Mouse (Mus musculus): ENCODE data around the gene Btg3.
A peak's percentile ranks its signal among the peaks of the same experiment; 100 is the strongest.
"Not testable (repeated sequence)": the region's sequence is repeated elsewhere in the genome, so short reads cannot be mapped to it uniquely, and the experiment has no call there.

Gene Btg3

DNA sequence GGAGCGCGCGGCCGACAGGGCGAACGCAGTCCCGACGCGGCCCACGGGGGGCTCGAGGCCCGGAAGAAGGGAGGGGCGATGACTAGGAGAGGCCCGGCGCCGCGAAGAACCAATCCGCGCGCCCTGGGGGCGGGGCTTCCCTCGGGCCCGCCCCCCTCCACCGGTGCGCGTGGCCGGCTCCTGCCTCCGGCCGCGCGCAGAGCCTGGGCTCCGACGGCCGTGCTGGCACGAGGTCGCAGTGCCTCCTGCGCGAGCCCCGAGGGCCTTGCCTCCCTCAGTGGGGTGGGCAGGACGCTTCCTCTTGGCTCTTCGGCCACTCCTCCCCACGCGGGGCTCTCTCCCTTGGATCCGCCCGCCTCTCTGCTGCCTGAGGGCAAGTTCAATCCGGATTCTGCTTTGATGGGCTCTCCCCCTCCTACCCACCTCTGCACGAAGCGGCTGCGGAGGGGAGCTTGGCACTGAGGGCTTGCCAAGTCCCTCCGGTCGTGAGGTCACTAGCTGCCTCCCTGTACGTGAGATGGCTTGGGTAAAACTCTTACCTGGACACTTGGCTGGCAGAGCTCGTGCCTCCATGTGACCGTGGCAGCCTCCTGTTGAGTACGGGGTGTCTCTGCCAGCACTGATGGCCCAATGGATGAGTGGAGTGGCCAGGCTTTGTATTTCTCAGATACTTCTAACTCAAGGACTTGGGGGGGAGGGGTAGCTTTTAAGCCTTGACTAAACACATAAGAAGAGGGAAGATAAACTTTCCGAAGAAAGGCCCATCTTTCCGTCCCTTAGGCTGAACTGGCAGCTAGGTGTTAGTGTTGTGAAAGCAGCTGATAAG is at the start of gene Btg3:
Btg3 (minus strand) TSS at position 448 of the 826 bp plus-strand sequence.
- peak; percentile 86 to 89 for DNase-seq (ENCODE audit: low spot score in 2 of 2)

DNA sequence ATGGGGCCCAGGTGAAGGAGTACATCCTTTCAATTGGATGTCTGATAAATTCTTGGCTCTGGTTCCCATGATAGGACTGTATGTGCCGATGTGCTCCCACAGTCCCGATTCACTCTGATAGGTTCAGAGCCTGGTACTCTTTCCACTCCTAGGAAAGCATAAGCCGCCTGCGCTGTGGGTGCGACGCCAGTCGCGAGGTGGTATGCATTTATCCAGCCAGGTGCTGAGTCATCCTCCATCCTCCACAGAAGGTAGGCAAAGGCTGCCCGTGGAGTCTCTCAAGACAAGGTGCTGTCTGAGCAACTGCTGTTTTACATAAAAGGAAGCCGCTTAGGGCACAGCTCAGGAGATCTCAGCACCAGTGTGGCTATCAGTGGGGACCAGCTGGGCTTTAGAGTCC is 40.7 kb upstream of the Btg3 start:
- no peak for DNase-seq (ENCODE audit: low spot score in 2 of 2)

DNA sequence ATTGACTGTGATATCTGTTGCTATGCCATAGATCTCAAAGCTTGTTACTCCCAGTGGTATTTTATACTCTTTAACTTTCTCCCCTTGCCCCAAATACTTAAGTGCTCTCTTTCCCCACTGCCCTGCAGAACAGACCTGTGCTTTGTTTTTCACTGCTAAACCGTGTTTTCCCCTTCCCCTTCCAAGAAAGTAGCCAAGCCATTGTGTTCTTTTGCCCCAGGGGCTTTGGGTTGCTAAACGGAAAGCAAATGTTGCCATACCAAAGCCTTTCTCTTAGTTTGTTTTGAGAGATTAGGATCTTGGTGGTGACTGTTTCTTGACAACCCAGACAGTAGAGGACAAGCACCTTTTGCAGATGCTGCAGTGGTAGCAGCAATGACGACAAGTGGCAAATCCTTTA is 39.5 kb upstream of the Btg3 start:
- DNase-seq (ENCODE audit: low spot score in 2 of 2): no peak

DNA sequence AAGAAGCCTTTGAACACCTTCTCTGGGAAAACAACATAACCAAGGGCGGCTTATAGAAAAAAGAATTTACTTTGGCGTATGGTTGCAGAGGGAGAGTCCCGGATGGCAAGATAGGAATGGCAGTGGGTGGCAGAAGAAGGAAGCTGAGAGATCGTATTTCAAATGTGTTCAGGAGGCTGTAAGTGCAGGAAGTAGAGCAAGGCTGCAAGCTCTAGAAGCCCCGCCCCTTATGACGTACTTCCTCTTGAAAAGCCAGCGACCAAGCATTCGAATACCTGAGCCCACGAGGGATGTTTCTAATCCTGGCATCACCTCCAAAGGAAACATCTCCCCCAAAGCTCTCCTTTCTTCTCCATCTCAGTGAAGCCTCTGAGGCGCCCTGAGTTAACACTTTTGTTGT is 33.0 kb upstream of the Btg3 start:
- no peak for DNase-seq (ENCODE audit: low spot score in 2 of 2)

DNA sequence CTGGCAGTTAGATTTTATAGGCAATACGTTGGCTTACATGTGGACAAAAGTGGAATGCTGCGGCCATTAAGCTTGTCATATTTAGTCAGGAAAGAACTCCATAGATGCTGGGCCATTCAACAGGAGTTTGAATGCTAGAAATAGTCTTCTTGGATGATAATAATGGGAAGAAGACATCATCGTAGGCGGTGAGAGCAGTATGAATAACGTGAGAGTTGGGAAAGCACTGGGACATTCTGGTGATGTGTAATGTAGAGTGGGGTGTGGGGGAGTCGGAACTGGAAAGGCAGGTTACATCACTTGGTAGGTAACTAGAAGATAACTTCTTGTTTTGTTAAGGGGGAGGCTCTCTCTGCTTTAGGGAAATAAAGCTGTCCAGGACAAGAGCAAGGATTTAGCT is 30.9 kb upstream of the Btg3 start:
- DNase-seq (ENCODE audit: low spot score in 2 of 2): no peak

DNA sequence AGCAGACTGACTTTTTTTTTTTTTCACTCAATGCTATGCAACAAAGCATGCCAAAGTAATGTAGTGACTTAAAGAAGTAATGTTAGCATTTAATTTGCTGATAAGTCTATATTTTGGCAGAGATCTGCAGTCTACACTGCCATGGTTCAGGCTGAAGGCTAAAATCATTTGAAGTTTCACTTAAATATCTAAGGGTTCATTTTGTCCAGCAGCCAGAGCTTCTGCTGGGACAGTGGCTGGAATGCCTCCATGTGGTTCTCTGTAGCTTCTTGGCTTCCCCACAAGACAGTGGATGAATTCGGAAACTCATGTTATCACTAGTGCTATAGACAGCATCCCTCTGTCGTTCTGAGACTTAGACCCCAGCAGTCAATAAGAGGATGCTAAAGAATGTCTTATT is 29.7 kb upstream of the Btg3 start:
- DNase-seq (ENCODE audit: low spot score in 2 of 2): no peak

DNA sequence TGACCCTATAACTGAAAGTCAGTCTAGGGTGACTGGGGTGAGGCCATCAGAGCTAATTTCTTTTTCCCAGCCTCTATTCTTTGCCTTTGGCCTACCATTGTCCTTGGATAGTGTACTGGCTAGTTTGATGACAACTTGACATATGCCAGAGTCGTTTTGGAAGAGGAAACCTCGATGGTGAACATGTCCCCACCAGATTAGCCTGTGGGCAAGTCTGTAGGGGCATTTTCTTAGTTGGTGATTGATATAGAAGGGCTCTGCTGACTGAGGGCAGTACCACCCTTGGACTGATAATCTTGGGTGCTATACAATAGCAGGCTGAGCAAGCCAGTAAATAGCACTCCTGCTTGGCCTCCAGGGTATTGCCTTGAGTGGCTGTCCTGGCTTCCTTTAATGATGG is 25.3 kb upstream of the Btg3 start:
- no peak for DNase-seq (ENCODE audit: low spot score in 2 of 2)

DNA sequence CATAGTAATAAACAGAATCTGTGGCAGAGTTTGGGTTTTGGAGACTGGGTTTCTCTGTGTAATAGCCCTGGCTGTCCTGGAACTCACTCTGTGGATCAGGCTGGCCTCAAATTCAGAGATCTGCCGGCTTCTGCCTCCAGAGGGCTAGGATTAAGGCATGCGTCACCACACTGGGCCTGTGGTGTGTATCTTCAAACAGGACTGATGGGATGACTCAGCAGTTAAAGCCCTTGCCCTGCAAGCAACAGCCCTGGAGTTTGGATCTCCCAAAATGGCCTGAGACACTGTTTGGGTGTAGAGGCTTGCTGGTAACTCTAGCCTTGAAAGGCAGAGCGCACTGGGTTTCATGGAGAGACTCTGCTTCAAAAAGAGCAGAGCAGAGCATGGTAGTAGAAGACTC is 22.4 kb upstream of the Btg3 start:
- no peak for DNase-seq (ENCODE audit: low spot score in 2 of 2)

DNA sequence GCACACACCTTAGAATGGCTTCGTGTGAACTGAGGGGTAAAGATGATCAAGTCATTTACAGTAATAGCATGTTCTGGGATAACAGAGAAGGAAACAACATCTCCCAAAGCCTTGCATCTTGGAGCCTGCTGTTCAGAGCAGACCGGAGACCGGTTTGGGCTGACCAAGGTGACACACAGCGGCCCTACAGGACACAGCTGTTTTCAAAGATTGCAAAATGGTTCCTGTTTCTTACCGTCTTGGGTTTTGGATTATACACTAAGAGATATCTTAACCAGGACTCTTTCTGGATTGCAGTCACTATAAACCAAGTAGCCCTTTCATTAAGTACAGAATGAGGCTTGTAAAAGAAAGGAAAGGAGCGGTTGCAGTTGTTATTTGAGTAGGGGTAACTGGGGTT is 21.7 kb upstream of the Btg3 start:
- no peak for DNase-seq (ENCODE audit: low spot score in 2 of 2)

DNA sequence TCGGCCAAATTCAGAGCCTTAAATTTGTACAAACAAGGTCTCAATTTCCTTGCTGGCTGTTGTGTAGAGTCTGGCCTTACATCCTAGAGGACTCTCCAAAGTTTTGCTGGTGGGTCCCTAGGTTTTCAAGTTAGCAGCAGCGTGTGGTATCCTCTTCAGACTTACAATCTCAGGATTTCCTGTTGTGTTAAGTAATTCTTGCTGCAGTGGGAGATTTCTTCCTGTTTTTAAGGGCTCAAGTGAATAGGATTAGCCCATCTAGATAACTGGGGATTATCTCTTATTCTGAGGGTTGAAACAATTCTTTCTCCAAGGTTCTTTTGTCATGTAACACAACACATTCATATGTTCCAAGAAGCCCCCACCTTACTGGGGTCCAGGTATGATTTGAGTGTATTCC is 14.4 kb upstream of the Btg3 start:
- DNase-seq (ENCODE audit: low spot score in 2 of 2): no peak

DNA sequence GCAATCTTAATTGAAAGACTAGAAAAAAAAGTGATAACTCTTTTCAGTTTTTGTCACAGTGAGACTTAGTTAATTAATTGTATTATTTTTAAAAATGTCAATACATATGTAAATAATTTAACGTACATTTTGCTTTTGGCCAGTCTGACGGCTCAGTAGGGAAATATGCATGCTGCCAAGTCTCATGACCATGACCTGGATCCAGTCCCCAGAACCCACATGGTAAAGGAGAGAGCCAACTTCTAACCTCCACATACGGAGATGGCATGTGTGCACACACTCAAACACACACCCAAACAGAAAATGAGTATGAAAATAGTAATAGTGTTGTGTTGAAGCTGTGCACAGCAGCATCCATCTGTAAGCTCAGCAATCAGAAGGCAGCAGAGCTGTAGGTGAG is 13.0 kb upstream of the Btg3 start:
- no peak for DNase-seq (ENCODE audit: low spot score in 2 of 2)

DNA sequence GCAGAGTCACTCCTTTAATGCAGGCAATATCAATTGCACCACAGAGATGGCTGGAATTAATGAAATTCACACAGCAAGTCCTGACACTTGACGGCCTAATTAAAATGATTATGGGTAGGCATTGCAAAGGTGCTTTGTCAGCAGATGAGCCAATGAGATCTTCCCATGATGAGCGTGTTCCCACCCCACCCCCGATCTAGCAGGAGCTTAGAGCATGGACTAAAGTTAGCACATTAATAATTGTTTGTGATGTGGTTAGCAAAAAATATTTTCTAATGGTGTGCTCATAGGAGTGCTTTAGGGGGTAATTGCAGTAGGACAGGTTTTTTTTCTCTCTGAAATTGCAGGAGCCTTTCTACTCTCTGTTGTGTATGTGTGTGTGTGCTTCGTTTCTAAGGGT is 12.1 kb upstream of the Btg3 start:
- no peak for DNase-seq (ENCODE audit: low spot score in 2 of 2)

DNA sequence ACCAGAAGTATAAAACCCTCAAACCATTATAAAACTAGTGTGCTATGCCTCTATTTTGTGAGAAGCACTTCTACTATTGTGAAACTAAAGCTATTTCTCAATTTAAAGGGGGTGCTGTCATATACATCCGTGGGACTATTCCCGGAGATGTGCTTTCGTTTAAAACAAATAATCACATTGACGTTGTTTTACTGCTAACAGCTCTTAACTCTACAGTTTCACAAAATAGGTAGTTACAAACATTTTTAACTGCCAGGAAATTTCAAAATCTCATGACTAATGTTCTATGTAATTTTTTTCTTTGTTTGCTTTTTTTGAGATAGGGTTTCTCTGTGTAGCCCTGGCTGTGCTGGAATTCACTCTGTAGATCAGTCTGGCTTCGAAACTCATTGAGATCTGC is 1.5 kb upstream of the Btg3 start:
- DNase-seq (ENCODE audit: low spot score in 2 of 2): no peak

DNA sequence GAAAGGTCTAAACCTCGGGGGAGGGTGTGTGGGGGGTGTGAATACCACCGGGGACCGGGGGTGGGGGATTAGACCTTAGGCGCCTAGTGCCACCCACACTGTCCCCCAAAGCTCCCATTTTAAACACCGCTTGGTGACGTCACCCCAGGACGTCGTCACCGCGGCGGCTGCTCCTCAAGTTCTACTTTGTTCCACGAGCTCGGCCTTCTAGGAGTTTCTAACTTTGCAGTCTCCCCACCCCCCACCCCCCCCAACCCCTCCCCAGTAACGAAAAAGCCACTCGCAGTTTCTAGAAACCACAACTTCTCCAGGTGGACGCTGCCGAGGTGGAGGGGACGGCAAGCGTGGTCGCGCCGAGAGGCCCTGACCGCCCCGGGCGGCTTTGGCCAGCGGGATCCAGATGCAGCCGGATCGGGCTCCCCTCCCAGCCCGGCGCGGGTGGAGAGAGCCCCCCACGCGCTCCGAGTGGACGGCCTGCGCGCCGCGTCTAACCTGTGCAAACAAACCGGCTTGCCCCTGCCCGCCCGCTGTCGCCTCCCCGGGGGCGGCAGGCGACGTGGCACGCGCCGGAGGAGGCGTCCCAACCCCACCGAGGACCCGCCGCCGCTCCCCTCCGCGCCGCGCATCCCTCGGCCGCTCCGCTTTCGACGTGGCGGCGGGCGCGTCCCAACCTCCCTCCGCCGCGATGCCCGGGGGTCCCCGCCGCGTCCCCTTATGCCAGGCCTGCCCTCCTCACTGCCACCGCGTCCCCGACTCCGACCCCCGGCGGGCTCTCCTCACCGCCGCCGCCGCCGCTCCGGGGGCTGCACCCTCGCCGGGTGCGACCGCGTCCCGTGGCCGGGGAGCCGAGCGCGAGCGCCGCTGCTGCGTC is 936 bp downstream of the Btg3 start:
- peak; percentile 42 to 70 for DNase-seq (ENCODE audit: low spot score in 2 of 2)

DNA sequence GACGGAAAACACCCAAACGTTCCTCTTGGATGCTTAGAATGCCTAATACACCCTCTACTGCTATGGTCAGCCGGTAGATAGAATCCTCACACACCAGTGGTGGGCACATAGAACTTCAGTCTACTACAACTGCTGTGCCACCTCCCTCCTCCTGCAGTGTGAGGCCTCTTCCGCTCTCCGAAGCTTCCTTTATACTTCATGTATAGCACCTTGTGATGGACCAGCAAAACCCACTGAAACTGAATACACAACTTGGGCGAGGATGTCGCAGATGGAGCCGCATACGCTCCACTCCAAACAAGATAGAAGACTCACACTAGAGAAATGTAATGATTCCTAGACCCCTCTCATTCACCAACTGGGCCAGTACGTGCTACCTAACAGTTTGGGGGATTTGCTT is 1.8 kb downstream of the Btg3 start:
- no peak for DNase-seq (ENCODE audit: low spot score in 2 of 2)

DNA sequence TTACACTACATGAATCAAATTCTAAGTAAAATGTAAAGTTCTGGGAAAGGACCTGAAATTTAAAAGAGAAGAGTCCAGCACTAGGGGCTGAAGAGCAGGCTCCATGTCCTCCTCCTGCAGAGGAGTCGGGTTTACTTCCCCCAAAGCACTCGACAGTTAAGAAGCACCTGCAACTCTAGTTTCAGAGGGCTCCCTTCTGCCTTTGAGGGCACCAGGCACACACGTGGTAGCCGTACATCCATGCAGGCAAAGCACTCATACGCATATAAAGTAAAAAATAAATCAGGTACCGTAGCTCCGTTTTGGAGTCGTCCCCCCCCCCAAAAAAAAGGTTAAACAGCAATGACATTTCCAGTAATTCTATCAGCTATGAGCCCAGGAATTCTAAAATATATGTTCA is 3.2 kb downstream of the Btg3 start:
- no peak for DNase-seq (ENCODE audit: low spot score in 2 of 2)

DNA sequence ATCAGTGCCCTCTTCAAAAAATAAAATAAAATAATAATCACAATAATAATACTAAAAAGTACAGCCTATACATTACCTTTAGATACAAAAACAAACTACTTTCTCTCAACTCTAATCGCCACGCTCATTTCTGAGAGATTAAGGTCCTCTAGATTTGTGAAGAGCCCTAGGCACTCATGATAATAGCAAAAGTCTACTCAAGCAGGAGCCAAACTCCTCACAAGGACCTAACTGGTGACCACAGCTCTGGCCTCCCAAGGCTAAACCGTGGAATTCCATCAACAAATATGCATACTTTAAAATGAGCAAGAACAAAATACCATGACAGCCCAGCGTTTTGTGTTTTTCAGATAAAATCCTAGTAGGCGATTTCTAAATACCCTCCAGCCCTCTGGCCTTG is 4.2 kb downstream of the Btg3 start:
- no peak for DNase-seq (ENCODE audit: low spot score in 2 of 2)

DNA sequence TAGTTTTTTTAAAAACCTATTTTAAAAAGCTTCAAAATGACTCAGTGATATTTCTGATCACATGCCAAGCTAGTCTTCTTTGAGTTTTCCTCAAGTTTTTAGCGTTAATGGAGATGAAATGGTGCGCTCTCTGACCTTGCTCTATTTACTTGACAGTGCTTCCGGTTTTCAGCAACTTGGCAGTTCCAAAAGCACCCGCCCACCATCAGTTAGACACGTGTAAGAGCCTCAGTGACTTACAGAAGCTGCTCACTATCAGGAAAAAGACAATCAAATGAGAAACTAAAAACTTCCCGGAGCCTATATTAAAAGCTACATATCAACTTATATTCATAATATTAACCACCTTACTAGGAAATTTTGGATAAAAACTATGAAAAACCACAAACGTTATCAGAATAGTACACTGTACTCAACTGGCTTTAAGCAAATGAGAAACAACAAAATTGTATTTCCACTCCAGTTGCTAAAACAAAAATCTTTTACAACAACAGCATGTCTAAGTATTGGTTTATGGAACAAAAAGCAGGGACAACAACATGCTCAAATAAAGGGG is 5.4 kb downstream of the Btg3 start:
- DNase-seq (ENCODE audit: low spot score in 2 of 2): no peak

DNA sequence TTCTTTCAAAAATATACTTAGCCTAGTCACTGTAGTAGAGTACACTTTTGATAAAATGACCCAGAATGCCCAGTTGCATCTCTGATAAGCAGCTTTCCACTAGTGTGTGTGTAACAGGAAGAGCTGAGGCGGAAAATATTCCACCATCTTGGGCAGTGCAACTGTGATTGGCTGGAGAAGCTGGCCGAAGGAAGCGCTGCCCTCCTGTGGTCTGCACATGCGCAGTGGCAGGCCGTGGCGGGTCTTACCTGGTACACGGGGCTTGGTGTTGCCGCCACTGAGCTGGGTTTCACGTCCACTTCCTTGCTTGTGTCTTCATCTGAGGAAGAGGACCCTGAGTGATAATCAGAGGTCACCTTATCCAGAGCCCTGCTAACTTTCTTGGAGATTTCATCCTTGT is 12.4 kb downstream of the Btg3 start:
- not testable (repeated sequence) for DNase-seq (ENCODE audit: low spot score in 2 of 2)

DNA sequence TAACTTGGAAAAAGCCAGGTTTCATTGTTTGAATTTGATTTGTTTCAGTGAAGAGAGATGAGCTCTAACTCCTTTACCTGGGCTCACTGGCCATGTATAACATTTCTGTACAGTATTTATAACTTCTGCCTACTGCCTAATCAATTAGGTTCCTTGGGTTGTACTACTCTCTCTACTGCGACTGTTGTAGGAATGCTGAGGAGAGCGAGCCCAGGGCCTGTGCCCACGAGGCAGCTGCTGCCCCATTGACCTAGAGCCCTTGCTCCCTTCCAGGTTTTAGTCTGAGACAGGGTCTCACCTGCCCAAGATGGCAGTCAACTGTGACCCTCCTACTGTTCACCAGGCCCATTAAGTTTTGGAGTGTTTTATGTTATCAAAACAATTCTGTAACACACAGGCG is 15.5 kb downstream of the Btg3 start:
- no peak for DNase-seq (ENCODE audit: low spot score in 2 of 2)

DNA sequence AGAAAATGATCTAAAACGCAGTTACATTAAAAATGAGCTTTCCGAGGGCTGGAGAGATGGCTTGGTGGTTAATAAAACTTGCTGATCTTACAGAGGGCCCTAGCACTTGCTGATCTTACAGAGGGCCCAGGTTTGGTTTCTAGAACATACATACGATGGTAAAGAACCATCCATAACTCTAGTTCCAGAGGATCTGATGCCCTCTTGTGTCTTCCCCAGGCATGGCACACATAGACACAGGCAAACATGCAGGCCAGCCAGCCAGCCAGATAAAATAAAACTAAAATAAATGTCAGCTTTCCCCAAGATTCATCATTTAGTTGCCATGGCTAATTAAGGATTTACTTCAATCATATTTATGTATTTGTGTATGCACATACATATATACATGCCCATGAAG is 19.2 kb downstream of the Btg3 start:
- DNase-seq (ENCODE audit: low spot score in 2 of 2): no peak

DNA sequence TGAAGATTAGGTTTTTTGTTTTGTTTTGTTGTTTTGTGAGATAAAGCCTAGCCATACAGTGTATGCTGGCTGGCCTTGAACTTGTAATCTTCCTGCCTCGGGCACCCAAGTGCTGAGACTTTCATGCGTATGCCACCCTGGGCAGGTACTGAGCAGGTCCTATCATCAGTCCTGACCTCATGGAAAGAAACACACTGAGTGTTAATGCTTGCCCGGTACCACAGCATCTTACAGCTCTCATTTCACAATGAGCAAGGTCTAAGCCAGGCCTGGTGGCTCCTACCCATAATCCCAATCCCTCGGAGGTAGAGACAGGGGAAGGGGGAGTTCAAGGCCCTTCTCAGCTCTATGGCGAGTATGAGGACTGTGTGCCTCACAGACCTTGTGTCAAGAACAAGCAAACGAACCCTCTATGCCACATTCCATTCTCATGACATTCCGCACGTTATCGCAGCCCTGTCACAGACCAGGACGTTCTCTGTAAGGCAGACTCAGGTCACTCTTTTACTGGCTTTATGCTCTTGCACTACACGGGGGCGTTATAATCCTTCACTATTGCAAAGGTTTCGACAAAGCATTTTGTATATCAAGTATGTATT is 29.6 kb downstream of the Btg3 start:
- DNase-seq (ENCODE audit: low spot score in 2 of 2): no peak

Measured in urinary bladder, postnatal 4 days (tissue).